Mouse (Mus musculus) kidney, adult 2 months (tissue): ENCODE results near the gene Dcst2.

Experiments
- CTCF ChIP-seq: fragments of 200-500 bp; conservative IDR thresholded peaks from 2 replicates; pipeline ENCODE4 v1.5.1; 2011; ENCODE audit warnings: low read depth, mild to moderate bottlenecking, control low read depth, low read length, moderate library complexity, mixed read lengths; ENCODE audit not compliant: insufficient read depth, insufficient read length
- POLR2A ChIP-seq: fragments of 200-500 bp; IDR thresholded peaks from one replicate; pipeline ENCODE4 v1.6.1; 2011; ENCODE audit warnings: low read depth, low read length, control low read depth

DNA sequence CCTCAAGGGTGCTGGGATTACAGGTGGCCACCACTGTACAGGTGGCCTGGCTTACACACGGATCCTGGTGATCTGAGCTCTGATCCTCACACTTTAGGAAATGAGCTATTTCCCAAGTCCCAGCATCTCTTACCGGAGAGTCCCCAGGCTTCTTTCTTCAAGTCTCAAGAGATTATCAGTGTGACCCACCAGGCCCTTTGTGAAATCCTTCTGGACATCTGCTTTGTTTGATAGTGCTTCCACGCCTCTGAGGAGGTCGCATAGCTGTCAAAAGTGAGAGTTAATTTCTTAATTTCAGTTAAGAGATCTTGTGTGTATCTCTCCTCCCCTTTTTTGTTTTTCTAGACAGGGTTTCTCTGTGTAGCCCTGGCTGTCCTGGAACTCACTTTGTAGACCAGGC, 64.1 kb downstream of the Dcst2 start:
- no peak for TF ChIP-seq CTCF
- TF ChIP-seq POLR2A, result no peak
